Mouse (Mus musculus) heart, embryonic 10.5 days (tissue): Measurements from ENCODE around the gene Ptges2. TPM values are rescaled to one million over a fixed set of nuclear protein-coding genes. Genes with fewer than 3 reads are reported as not detected.
A peak's percentile ranks its signal among the peaks of the same experiment; 100 is the strongest.

ENCODE experiments used
- DNase-seq: peaks from one replicate; pipeline ENCODE4 v3.0.0-alpha.2; 2017; ENCODE audit warnings: low spot score
- H3K27ac ChIP-seq: fragments of 300-500 bp; sonication (generic); 2 replicates; pipeline ENCODE4 v1.5.1; 2016; ENCODE audit warnings: mild to moderate bottlenecking
- H3K27me3 ChIP-seq: fragments of 300-500 bp; sonication (generic); 2 replicates; pipeline ENCODE4 v1.6.1; 2016; ENCODE audit warnings: mild to moderate bottlenecking; ENCODE audit not compliant: poor library complexity, insufficient read depth, severe bottlenecking
- H3K36me3 ChIP-seq: fragments of 300-500 bp; sonication (generic); 2 replicates; pipeline ENCODE4 v1.6.1; 2016; ENCODE audit warnings: mild to moderate bottlenecking, moderate library complexity
- H3K4me1 ChIP-seq: fragments of 300-500 bp; sonication (generic); 2 replicates; pipeline ENCODE4 v1.6.1; 2016; ENCODE audit warnings: mild to moderate bottlenecking
- H3K4me3 ChIP-seq: fragments of 300-500 bp; sonication (generic); 2 replicates; pipeline ENCODE4 v1.5.1; 2016; ENCODE audit warnings: mild to moderate bottlenecking, moderate library complexity
- H3K9me3 ChIP-seq: fragments of 300-500 bp; sonication (generic); 2 replicates; pipeline ENCODE4 v1.6.1; 2016; ENCODE audit warnings: mild to moderate bottlenecking, moderate library complexity
- WGBS: fragments of 180-500 bp; shearing (Covaris S2); methylation state at CpG from one replicate; pipeline ENCODE4 v1.1.7; 2016; 5-methylcytosine and 5-hydroxymethylcytosine counted together
- polyA plus RNA-seq: library from polyadenylated mRNA; unstranded; fragments of >200 nt; fragmentation: Nextera tagmentation; extraction: Ambion mirVana; gene quantifications from 2 replicates; pipeline ENCODE4 v1.2.1, GENCODE M21; 2016

The Ptges2 gene
- polyA plus RNA-seq, 1 experiment from 2014 or later, result 34.4 TPM

DNA sequence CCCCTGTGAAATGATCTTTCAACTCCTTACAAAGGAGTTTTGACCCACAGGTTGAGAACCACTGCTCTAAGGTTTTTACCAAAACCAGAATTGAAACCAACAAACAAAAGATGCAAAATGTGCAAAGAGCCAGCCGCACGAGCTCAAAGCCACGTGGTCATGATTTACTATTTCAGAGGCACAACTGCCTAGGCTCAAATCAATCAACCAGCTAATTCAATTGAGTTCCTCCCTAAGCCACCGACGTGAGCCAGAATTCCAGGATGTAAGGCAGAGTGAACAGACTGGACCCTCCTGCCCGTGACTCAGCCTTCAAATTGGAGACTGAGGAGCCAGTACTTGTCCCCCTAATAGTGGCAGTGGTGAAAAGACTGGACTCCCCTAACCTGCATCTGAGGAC lies 43.5 kb downstream of the Ptges2 start:
- Histone ChIP-seq H3K27ac (no peak overlapping the region), H3K27me3 (no peaks in the 10 kb centered on the region), H3K4me1 (peaks cover 26% of the 10 kb centered on the region), H3K4me3 (no peak overlapping the region), H3K9me3 (no peaks in the 10 kb centered on the region), H3K36me3 (0 out of 2 replicates have a peak, but pooled peaks cover 2% of the 10 kb centered on the region)
- 69% methylated on average over 6 of the region's 6 CpGs for whole genome bisulfite sequencing
- no peak for DNase-seq

GRCm38 (mm10) chr2:32440164-32440563 lies 44.5 kb downstream of the Ptges2 start:
- Histone ChIP-seq H3K27ac (0 out of 2 replicates have a peak overlapping the region, but pooled peaks have one; percentile 59), H3K9me3 (no peaks in the 10 kb centered on the region), H3K4me1 (peaks cover 26% of the 10 kb centered on the region), H3K4me3 (no peak overlapping the region), H3K27me3 (no peaks in the 10 kb centered on the region), H3K36me3 (peaks cover 7% of the 10 kb centered on the region; the same call in 1 of the 2 replicates)
- whole genome bisulfite sequencing, result 71% methylated on average over 2 of the region's 2 CpGs
- DNase-seq, result no peak

DNA sequence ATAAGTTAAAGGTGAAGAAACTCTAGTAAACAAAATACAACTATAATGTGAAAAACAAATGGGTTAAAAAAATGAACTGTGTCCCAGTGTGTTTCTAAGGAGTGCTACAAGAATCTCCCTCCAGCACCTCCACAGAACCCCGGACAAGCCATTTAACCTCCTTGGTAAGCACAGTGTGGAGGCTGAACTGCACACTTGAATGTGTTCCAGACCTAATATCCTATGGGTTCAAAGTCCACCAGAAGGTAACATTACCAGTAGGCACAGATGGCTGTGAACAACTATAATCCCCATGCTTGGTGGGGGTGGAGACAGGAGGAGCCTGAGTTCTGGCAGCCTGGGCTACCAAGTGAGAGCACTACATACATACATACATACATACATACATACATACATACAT lies 44.9 kb downstream of the Ptges2 start:
- 86% methylated on average over 1 of the region's 1 CpGs for WGBS
- Histone ChIP-seq H3K36me3 (peaks cover 8% of the 10 kb centered on the region; the same call in 1 of the 2 replicates), H3K4me1 (peaks cover 26% of the 10 kb centered on the region), H3K27ac (no peak overlapping the region), H3K27me3 (no peaks in the 10 kb centered on the region), H3K4me3 (no peak overlapping the region), H3K9me3 (no peaks in the 10 kb centered on the region)
- DNase-seq, result no peak

DNA sequence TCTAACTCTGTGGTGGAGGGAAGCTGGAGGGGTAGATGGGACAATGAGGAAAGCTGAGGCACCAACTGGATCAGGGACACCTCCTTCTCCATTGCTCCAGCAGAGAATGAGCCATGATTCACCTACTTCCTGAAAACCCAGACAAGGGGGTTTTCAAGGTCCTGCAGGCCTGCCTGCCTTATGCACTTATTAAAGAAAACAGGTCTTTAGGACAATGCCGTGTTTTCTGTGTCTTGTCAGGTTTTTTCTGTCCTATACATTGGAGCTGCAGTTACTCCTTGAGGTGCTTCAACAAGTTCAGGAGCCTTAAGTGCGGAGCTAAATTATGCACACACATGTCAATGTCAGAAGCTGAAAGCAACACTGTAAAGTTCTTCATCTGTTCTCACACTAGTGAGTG lies 45.9 kb downstream of the Ptges2 start:
- no peak for DNase-seq
- no peaks in the 10 kb centered on the region for H3K27me3 ChIP-seq
- 87% methylated on average over 2 of the region's 2 CpGs for WGBS
- no peak overlapping the region for H3K4me3 ChIP-seq
- H3K4me1 ChIP-seq, result peaks cover 26% of the 10 kb centered on the region
- H3K9me3 ChIP-seq, result no peaks in the 10 kb centered on the region
- H3K36me3 ChIP-seq, result peaks cover 8% of the 10 kb centered on the region; the same call in 1 of the 2 replicates
- no peak overlapping the region for H3K27ac ChIP-seq

DNA sequence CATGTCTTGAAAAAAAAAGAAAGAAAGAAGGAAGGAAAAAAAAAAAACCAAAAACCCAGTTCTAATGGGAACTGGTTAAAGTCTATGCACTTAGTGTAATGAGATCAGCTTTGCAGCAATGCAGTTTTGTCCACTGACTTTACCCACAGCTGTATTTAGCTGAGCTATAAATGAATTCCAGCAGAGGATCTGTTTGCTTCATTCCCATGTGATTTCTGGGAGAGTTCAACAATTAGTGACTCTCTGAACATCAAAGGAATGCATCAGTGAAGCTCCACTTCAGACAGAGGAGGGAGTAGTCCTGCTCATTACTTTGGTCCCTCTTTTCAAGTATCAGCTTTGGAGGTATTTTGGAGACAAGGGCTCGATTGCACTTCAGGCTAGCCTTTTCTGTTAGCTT lies 49.8 kb downstream of the Ptges2 start:
- Histone ChIP-seq H3K4me1 (peaks cover 26% of the 10 kb centered on the region), H3K27ac (no peak overlapping the region), H3K9me3 (no peaks in the 10 kb centered on the region), H3K36me3 (peaks cover 8% of the 10 kb centered on the region; the same call in 1 of the 2 replicates), H3K4me3 (no peak overlapping the region), H3K27me3 (no peaks in the 10 kb centered on the region)
- 87% methylated on average over 1 of the region's 1 CpGs for WGBS
- DNase-seq, result no peak

GRCm38 (mm10) chr2:32447264-32447936 lies 51.7 kb downstream of the Ptges2 start:
- peaks cover 8% of the 10 kb centered on the region; the same call in 1 of the 2 replicates for H3K36me3 ChIP-seq
- H3K9me3 ChIP-seq, result no peaks in the 10 kb centered on the region
- DNase-seq, result no peak
- H3K27me3 ChIP-seq, result no peaks in the 10 kb centered on the region
- H3K4me1 ChIP-seq, result peaks cover 37% of the 10 kb centered on the region
- H3K4me3 ChIP-seq, result no peak overlapping the region
- H3K27ac ChIP-seq, result peak overlapping the region; percentile 65
- 56% methylated on average over 9 of the region's 9 CpGs for WGBS

GRCm38 (mm10) chr2:32448480-32448879 lies 52.8 kb downstream of the Ptges2 start:
- Histone ChIP-seq H3K9me3 (no peaks in the 10 kb centered on the region), H3K4me1 (peaks cover 40% of the 10 kb centered on the region), H3K36me3 (peaks cover 8% of the 10 kb centered on the region; the same call in 1 of the 2 replicates), H3K27ac (no peak overlapping the region), H3K27me3 (no peaks in the 10 kb centered on the region), H3K4me3 (no peak overlapping the region)
- no peak for DNase-seq
- 79% methylated on average over 1 of the region's 1 CpGs for WGBS

DNA sequence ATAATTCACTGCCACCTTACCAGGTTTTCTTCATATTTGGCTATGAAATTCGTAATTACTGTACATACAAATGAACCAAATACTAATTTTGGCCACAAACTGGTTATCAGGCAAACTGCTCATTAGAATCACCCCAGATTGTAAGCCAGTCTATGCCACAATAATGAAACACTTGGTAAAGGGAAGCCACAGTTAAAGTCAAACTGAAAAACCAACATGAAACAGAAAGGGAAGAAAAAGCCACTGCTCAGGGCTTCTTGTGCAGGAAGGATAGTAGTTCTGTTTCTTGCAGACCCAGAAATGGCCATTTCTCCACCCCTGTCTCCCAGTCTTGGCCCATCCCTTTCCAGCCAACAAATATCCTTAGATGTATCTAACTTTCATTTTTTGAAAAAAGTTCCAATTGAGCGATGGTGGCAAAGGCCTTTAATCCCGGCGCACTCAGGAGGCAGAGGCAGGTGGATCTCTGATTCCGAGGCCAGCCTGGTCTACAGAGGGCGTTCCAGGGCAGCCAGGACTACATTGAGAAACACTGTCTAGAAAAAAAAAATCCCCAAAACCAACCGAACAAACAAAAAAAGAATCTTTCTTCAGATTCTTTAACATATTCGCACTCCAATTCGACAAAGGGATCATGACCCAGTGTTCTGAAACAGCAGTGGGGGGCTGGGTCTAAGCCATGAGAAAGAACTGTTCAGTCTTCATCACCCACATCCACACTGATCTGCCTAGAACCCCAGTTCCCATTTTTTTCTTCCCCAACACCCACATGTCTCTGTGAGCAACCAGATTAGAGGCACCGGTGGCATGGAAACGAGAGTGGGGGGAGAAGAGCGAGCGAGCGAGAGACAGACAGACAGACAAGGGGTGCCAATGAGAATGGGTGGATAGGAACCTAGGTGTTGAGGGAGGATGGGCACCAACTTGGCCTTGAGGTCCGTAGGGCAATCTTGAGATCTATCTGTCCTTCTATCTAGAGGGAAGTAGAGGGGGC lies 54.4 kb downstream of the Ptges2 start, which contains the start of gene Naif1:
Gene Naif1 (plus strand): TSS at position 697 of the 994 bp plus-strand sequence.
- H3K36me3 ChIP-seq, result peaks cover 7% of the 10 kb centered on the region; the same call in 1 of the 2 replicates
- peak within 1 kb of the TSS; percentile 92 for H3K27ac ChIP-seq
- no peaks in the 10 kb centered on the region for H3K9me3 ChIP-seq
- peaks cover 48% of the 10 kb centered on the region for H3K4me1 ChIP-seq
- no peak for DNase-seq
- 70% methylated on average over 15 of the region's 15 CpGs for WGBS
- peak within 1 kb of the TSS; percentile 84 for H3K4me3 ChIP-seq
- H3K27me3 ChIP-seq, result no peaks in the 10 kb centered on the region

- Histone ChIP-seq H3K36me3 (peaks cover 10% of the 10 kb centered on the region; the same call in 1 of the 2 replicates), H3K9me3 (no peaks in the 10 kb centered on the region), H3K4me1 (peaks cover 52% of the 10 kb centered on the region), H3K27ac (peak within 1 kb of the TSS; percentile 92), H3K4me3 (peak within 1 kb of the TSS; percentile 84), H3K27me3 (no peaks in the 10 kb centered on the region)
- under 1% methylated on average over 103 of the region's 103 CpGs for WGBS
- DNase-seq, result peak; percentile 99
Observed at GRCm38 (mm10) chr2:32450881-32451844, 55.5 kb downstream of the Ptges2 start, which contains the start of gene Slc25a25. TSS of gene Slc25a25 (minus strand) at chr2:32451445.

GRCm38 (mm10) chr2:32451870-32452372 lies 56.2 kb downstream of the Ptges2 start:
- H3K27ac ChIP-seq, result peak overlapping the region; percentile 92
- peaks cover 52% of the 10 kb centered on the region for H3K4me1 ChIP-seq
- H3K9me3 ChIP-seq, result no peaks in the 10 kb centered on the region
- peak; percentile 100 for DNase-seq
- no peaks in the 10 kb centered on the region for H3K27me3 ChIP-seq
- peak overlapping the region; percentile 84 for H3K4me3 ChIP-seq
- under 1% methylated on average over 25 of the region's 25 CpGs for WGBS
- H3K36me3 ChIP-seq, result peaks cover 15% of the 10 kb centered on the region; the same call in 1 of the 2 replicates

- Histone ChIP-seq H3K4me1 (peaks cover 48% of the 10 kb centered on the region), H3K4me3 (peak overlapping the region; percentile 84), H3K27ac (peak overlapping the region; percentile 92), H3K9me3 (no peaks in the 10 kb centered on the region), H3K27me3 (no peaks in the 10 kb centered on the region), H3K36me3 (peaks cover 15% of the 10 kb centered on the region; the same call in 1 of the 2 replicates)
- WGBS, result 93% methylated on average over 16 of the region's 16 CpGs
- no peak for DNase-seq
Observed at GRCm38 (mm10) chr2:32452441-32452971, 56.8 kb downstream of the Ptges2 start.
